Mouse (Mus musculus) splenic B cell, adult 2 months (primary cell): ENCODE measurements around the gene Ptpdc1.

Source experiments
- DNase-seq: peaks from one replicate; pipeline ENCODE4 v3.0.0-alpha.2; 2011; ENCODE audit warnings: low read depth, low spot score
- H3K27me3 ChIP-seq: 2 replicates; pipeline ENCODE4 v1.6.1; 2012; ENCODE audit warnings: mild to moderate bottlenecking, low read length, moderate library complexity, mixed read lengths; ENCODE audit not compliant: control insufficient read depth, poor library complexity, insufficient read depth, severe bottlenecking
- H3K36me3 ChIP-seq: 2 replicates; pipeline ENCODE4 v1.6.1; 2012; ENCODE audit warnings: mild to moderate bottlenecking, low read length, moderate library complexity, mixed read lengths; ENCODE audit not compliant: control insufficient read depth, poor library complexity, insufficient read depth, severe bottlenecking

The Ptpdc1 gene

GRCm38 (mm10) chr13:48555976-48556375, 69.5 kb downstream of the Ptpdc1 start:
- DNase-seq = no peak
- Histone ChIP-seq H3K27me3 (no peaks in the 10 kb centered on the region), H3K36me3 (no peaks in the 10 kb centered on the region)

- no peaks in the 10 kb centered on the region for H3K36me3 ChIP-seq
- DNase-seq = no peak
Measured at GRCm38 (mm10) chr13:48554552-48554951, 70.9 kb downstream of the Ptpdc1 start.

GRCm38 (mm10) chr13:48553511-48553910, 72.0 kb downstream of the Ptpdc1 start:
- no peaks in the 10 kb centered on the region for H3K27me3 ChIP-seq
- H3K36me3 ChIP-seq = no peaks in the 10 kb centered on the region
- no peak for DNase-seq

More at GRCm38 (mm10) chr13:48554552-48554951, 70.9 kb downstream of the Ptpdc1 start:
- no peaks in the 10 kb centered on the region for H3K27me3 ChIP-seq

GRCm38 (mm10) chr13:48552181-48553090, 73.0 kb downstream of the Ptpdc1 start:
- no peaks in the 10 kb centered on the region for H3K36me3 ChIP-seq
- no peak for DNase-seq
- H3K27me3 ChIP-seq = no peaks in the 10 kb centered on the region

GRCm38 (mm10) chr13:48548296-48548695, 77.2 kb downstream of the Ptpdc1 start:
- no peaks in the 10 kb centered on the region for H3K36me3 ChIP-seq
- DNase-seq = no peak
- no peaks in the 10 kb centered on the region for H3K27me3 ChIP-seq

- DNase-seq = no peak
- Histone ChIP-seq H3K36me3 (no peaks in the 10 kb centered on the region), H3K27me3 (no peaks in the 10 kb centered on the region)
Measured at GRCm38 (mm10) chr13:48547623-48548022, 77.8 kb downstream of the Ptpdc1 start.

GRCm38 (mm10) chr13:48546330-48546917, 79.0 kb downstream of the Ptpdc1 start:
- Histone ChIP-seq H3K27me3 (no peaks in the 10 kb centered on the region), H3K36me3 (no peaks in the 10 kb centered on the region)
- peak; percentile 99 for DNase-seq

GRCm38 (mm10) chr13:48545476-48546281, 79.8 kb downstream of the Ptpdc1 start:
- Histone ChIP-seq H3K27me3 (no peaks in the 10 kb centered on the region), H3K36me3 (no peaks in the 10 kb centered on the region)
- peak; percentile 99 for DNase-seq

GRCm38 (mm10) chr13:48544867-48545266, 80.6 kb downstream of the Ptpdc1 start:
- H3K27me3 ChIP-seq = no peaks in the 10 kb centered on the region
- H3K36me3 ChIP-seq = no peaks in the 10 kb centered on the region
- no peak for DNase-seq

- no peaks in the 10 kb centered on the region for H3K36me3 ChIP-seq
- no peaks in the 10 kb centered on the region for H3K27me3 ChIP-seq
- DNase-seq = no peak
Measured at GRCm38 (mm10) chr13:48544391-48544790, 81.1 kb downstream of the Ptpdc1 start.

GRCm38 (mm10) chr13:48540488-48540887, 85.0 kb downstream of the Ptpdc1 start:
- no peak for DNase-seq
- Histone ChIP-seq H3K36me3 (peaks cover 4% of the 10 kb centered on the region; the same call in 1 of the 2 replicates), H3K27me3 (no peaks in the 10 kb centered on the region)

GRCm38 (mm10) chr13:48533441-48533840, 92.0 kb downstream of the Ptpdc1 start:
- H3K36me3 ChIP-seq = peaks cover 4% of the 10 kb centered on the region; the same call in 1 of the 2 replicates
- H3K27me3 ChIP-seq = no peaks in the 10 kb centered on the region
- no peak for DNase-seq

- no peak for DNase-seq
- Histone ChIP-seq H3K27me3 (no peaks in the 10 kb centered on the region), H3K36me3 (no peaks in the 10 kb centered on the region)
Measured at GRCm38 (mm10) chr13:48531448-48531847, 94.0 kb downstream of the Ptpdc1 start.

GRCm38 (mm10) chr13:48530685-48531084, 94.8 kb downstream of the Ptpdc1 start:
- Histone ChIP-seq H3K27me3 (no peaks in the 10 kb centered on the region), H3K36me3 (no peaks in the 10 kb centered on the region)
- no peak for DNase-seq

- Histone ChIP-seq H3K27me3 (no peaks in the 10 kb centered on the region), H3K36me3 (no peaks in the 10 kb centered on the region)
- DNase-seq = no peak
Measured at GRCm38 (mm10) chr13:48529028-48529427, 96.4 kb downstream of the Ptpdc1 start.
